Mouse (Mus musculus): ENCODE measurements around the gene Gm21731.
"Not testable (repeated sequence)": the region's sequence is repeated elsewhere in the genome, so short reads cannot be mapped to it uniquely, and the experiment has no call there.

GRCm38 (mm10) chr13:120220922-120221321, 18.0 kb upstream of the Gm21731 start:
- TF ChIP-seq POLR2A (IDR thresholded peaks at IDR 0.05; ENCODE audit: low read depth, low read length); CTCF (conservative IDR thresholded peaks at IDR 0.05; ENCODE audit: insufficient read depth, insufficient read length, low read depth, low read length): not testable (repeated sequence)

Measured in kidney, adult 2 months (tissue).